Mouse (Mus musculus) embryonic facial prominence, embryonic 13.5 days (tissue): Measurements from ENCODE around the gene Tm9sf4. TPM values are rescaled to one million over a fixed set of nuclear protein-coding genes. Genes with fewer than 3 reads are reported as not detected.
A peak's percentile ranks its signal among the peaks of the same experiment; 100 is the strongest.

Source experiments
- ATAC-seq: fragments of 200-750 bp; cut with Nextera tagmentation; 2 replicates; pipeline ENCODE4 v1.8.0; 2017; ENCODE audit warnings: low read depth; ENCODE audit not compliant: insufficient number of reproducible peaks, insufficient read depth, low FRiP score, low TSS enrichment
- H3K27ac ChIP-seq: fragments of 300-500 bp; sonication (generic); 2 replicates; pipeline ENCODE4 v1.5.1; 2015; ENCODE audit warnings: moderate library complexity, mild to moderate bottlenecking, inconsistent platforms
- H3K27me3 ChIP-seq: fragments of 300-500 bp; sonication (generic); 2 replicates; pipeline ENCODE4 v1.6.1; 2015; ENCODE audit warnings: mild to moderate bottlenecking, inconsistent platforms
- H3K36me3 ChIP-seq: fragments of 300-500 bp; sonication (generic); 2 replicates; pipeline ENCODE4 v1.6.1; 2015; ENCODE audit warnings: mild to moderate bottlenecking, inconsistent platforms
- H3K4me1 ChIP-seq: fragments of 300-500 bp; sonication (generic); 2 replicates; pipeline ENCODE4 v1.6.1; 2015; ENCODE audit warnings: inconsistent platforms
- H3K4me2 ChIP-seq: fragments of 300-500 bp; sonication (generic); 2 replicates; pipeline ENCODE4 v1.6.1; 2015; ENCODE audit warnings: moderate library complexity, mild to moderate bottlenecking, inconsistent platforms
- H3K4me3 ChIP-seq: fragments of 300-500 bp; sonication (generic); 2 replicates; pipeline ENCODE4 v1.5.1; 2015; ENCODE audit warnings: mild to moderate bottlenecking, inconsistent platforms
- H3K9ac ChIP-seq: fragments of 300-500 bp; sonication (generic); 2 replicates; pipeline ENCODE4 v1.6.1; 2015; ENCODE audit warnings: mild to moderate bottlenecking, inconsistent platforms
- H3K9me3 ChIP-seq: fragments of 300-500 bp; sonication (generic); 2 replicates; pipeline ENCODE4 v1.6.1; 2016; ENCODE audit warnings: inconsistent platforms
- WGBS: fragments of 180-500 bp; shearing (Covaris S2); methylation state at CpG from one replicate; pipeline ENCODE4 v1.1.7; 2015; ENCODE audit warnings: mixed read lengths; 5-methylcytosine and 5-hydroxymethylcytosine counted together
- polyA plus RNA-seq: library from polyadenylated mRNA; unstranded; fragments of >200 nt; fragmentation: Nextera tagmentation; extraction: Ambion mirVana; gene quantifications from 2 replicates; pipeline ENCODE4 v1.2.1, GENCODE M21; 2015

Tm9sf4 gene
- polyA plus RNA-seq, 1 experiment from 2014 or later = 85.7 TPM

- H3K9ac ChIP-seq = no peak overlapping the region
- no peaks in the 10 kb centered on the region for H3K27me3 ChIP-seq
- no peak overlapping the region for H3K27ac ChIP-seq
- H3K36me3 ChIP-seq = peaks cover 14% of the 10 kb centered on the region
- no peak for ATAC-seq
- H3K4me3 ChIP-seq = no peak overlapping the region
- H3K4me2 ChIP-seq = no peak overlapping the region
- WGBS = 90% methylated on average over 10 of the region's 10 CpGs
- H3K9me3 ChIP-seq = no peaks in the 10 kb centered on the region
- 0 out of 2 replicates have a peak, but pooled peaks cover 4% of the 10 kb centered on the region for H3K4me1 ChIP-seq
These were observed 56.8 kb downstream of the Tm9sf4 start for GRCm38 (mm10) chr2:153217826-153218340.

GRCm38 (mm10) chr2:153218516-153218915 is 57.4 kb downstream of the Tm9sf4 start:
- Histone ChIP-seq H3K9me3 (no peaks in the 10 kb centered on the region), H3K9ac (no peak overlapping the region), H3K4me2 (no peak overlapping the region), H3K36me3 (peaks cover 14% of the 10 kb centered on the region), H3K4me3 (no peak overlapping the region), H3K27me3 (no peaks in the 10 kb centered on the region), H3K27ac (no peak overlapping the region), H3K4me1 (0 out of 2 replicates have a peak, but pooled peaks cover 4% of the 10 kb centered on the region)
- no peak for ATAC-seq
- 75% methylated on average over 3 of the region's 3 CpGs for WGBS

- H3K4me1 ChIP-seq = peaks cover 11% of the 10 kb centered on the region
- no peak for ATAC-seq
- no peak overlapping the region for H3K4me3 ChIP-seq
- no peaks in the 10 kb centered on the region for H3K27me3 ChIP-seq
- H3K4me2 ChIP-seq = no peak overlapping the region
- H3K9me3 ChIP-seq = no peaks in the 10 kb centered on the region
- WGBS = 88% methylated on average over 4 of the region's 4 CpGs
- H3K9ac ChIP-seq = no peak overlapping the region
- H3K27ac ChIP-seq = no peak overlapping the region
- peaks cover 14% of the 10 kb centered on the region for H3K36me3 ChIP-seq
These were observed 60.5 kb downstream of the Tm9sf4 start for GRCm38 (mm10) chr2:153221620-153222019.

GRCm38 (mm10) chr2:153222130-153222529 is 61.0 kb downstream of the Tm9sf4 start:
- Histone ChIP-seq H3K27ac (no peak overlapping the region), H3K9ac (no peak overlapping the region), H3K9me3 (no peaks in the 10 kb centered on the region), H3K4me2 (no peak overlapping the region), H3K4me3 (no peak overlapping the region), H3K27me3 (no peaks in the 10 kb centered on the region), H3K4me1 (peaks cover 11% of the 10 kb centered on the region), H3K36me3 (peaks cover 18% of the 10 kb centered on the region)
- ATAC-seq = no peak

GRCm38 (mm10) chr2:153222566-153222965 is 61.5 kb downstream of the Tm9sf4 start:
- Histone ChIP-seq H3K36me3 (peaks cover 18% of the 10 kb centered on the region), H3K4me3 (no peak overlapping the region), H3K4me1 (peaks cover 11% of the 10 kb centered on the region), H3K27ac (no peak overlapping the region), H3K27me3 (no peaks in the 10 kb centered on the region), H3K4me2 (no peak overlapping the region), H3K9ac (no peak overlapping the region), H3K9me3 (no peaks in the 10 kb centered on the region)
- ATAC-seq = no peak
- 94% methylated on average over 2 of the region's 2 CpGs for WGBS

GRCm38 (mm10) chr2:153224946-153225594 is 64.0 kb downstream of the Tm9sf4 start, which contains the start of gene Tspyl3:
Gene Tspyl3, minus strand, starts transcription at chr2:153225441.
- Histone ChIP-seq H3K9ac (peak within 1 kb of the TSS; percentile 88), H3K9me3 (no peaks in the 10 kb centered on the region), H3K4me1 (peaks cover 11% of the 10 kb centered on the region), H3K27me3 (no peaks in the 10 kb centered on the region), H3K4me2 (peak within 1 kb of the TSS; percentile 78), H3K36me3 (peaks cover 39% of the 10 kb centered on the region), H3K4me3 (peak within 1 kb of the TSS; percentile 71), H3K27ac (peak within 1 kb of the TSS; percentile 87)
- WGBS = 2% methylated on average over 31 of the region's 31 CpGs
- ATAC-seq = peak; percentile 69

- H3K9ac ChIP-seq = peak overlapping the region; percentile 88
- no peak for ATAC-seq
- 7% methylated on average over 3 of the region's 3 CpGs for WGBS
These were observed 64.5 kb downstream of the Tm9sf4 start for GRCm38 (mm10) chr2:153225595-153225953.

GRCm38 (mm10) chr2:153227959-153228358 is 66.9 kb downstream of the Tm9sf4 start:
- ATAC-seq = no peak
- H3K36me3 ChIP-seq = peaks cover 53% of the 10 kb centered on the region
- WGBS = 91% methylated on average over 4 of the region's 4 CpGs

More at GRCm38 (mm10) chr2:153225595-153225953, 64.5 kb downstream of the Tm9sf4 start:
- H3K36me3 ChIP-seq = peaks cover 44% of the 10 kb centered on the region
- no peaks in the 10 kb centered on the region for H3K27me3 ChIP-seq
- peak overlapping the region; percentile 87 for H3K27ac ChIP-seq
- peak overlapping the region; percentile 78 for H3K4me2 ChIP-seq
- peak overlapping the region; percentile 71 for H3K4me3 ChIP-seq
- H3K4me1 ChIP-seq = peaks cover 11% of the 10 kb centered on the region
- no peaks in the 10 kb centered on the region for H3K9me3 ChIP-seq

GRCm38 (mm10) chr2:153228523-153228922 is 67.4 kb downstream of the Tm9sf4 start:
- no peak for ATAC-seq
- Histone ChIP-seq H3K36me3 (peaks cover 58% of the 10 kb centered on the region), H3K9ac (no peak overlapping the region), H3K27ac (no peak overlapping the region), H3K27me3 (no peaks in the 10 kb centered on the region), H3K4me3 (no peak overlapping the region), H3K9me3 (no peaks in the 10 kb centered on the region), H3K4me2 (no peak overlapping the region), H3K4me1 (peaks cover 11% of the 10 kb centered on the region)
- WGBS = 85% methylated on average over 5 of the region's 5 CpGs

More at GRCm38 (mm10) chr2:153227959-153228358, 66.9 kb downstream of the Tm9sf4 start:
- H3K4me3 ChIP-seq = no peak overlapping the region
- H3K4me1 ChIP-seq = peaks cover 11% of the 10 kb centered on the region
- H3K27ac ChIP-seq = no peak overlapping the region
- H3K9me3 ChIP-seq = no peaks in the 10 kb centered on the region
- H3K9ac ChIP-seq = no peak overlapping the region
- H3K4me2 ChIP-seq = no peak overlapping the region
- H3K27me3 ChIP-seq = no peaks in the 10 kb centered on the region

GRCm38 (mm10) chr2:153237193-153237592 is 76.1 kb downstream of the Tm9sf4 start:
- H3K4me3 ChIP-seq = no peak overlapping the region
- ATAC-seq = no peak
- H3K27ac ChIP-seq = peak overlapping the region; percentile 65; the same call in 1 of the 2 replicates
- no peak overlapping the region for H3K9ac ChIP-seq
- no peaks in the 10 kb centered on the region for H3K27me3 ChIP-seq
- H3K4me2 ChIP-seq = no peak overlapping the region
- no peaks in the 10 kb centered on the region for H3K9me3 ChIP-seq
- WGBS = 76% methylated on average over 4 of the region's 4 CpGs
- peaks cover 35% of the 10 kb centered on the region for H3K4me1 ChIP-seq
- H3K36me3 ChIP-seq = peaks cover 46% of the 10 kb centered on the region

- H3K9me3 ChIP-seq = no peaks in the 10 kb centered on the region
- no peak for ATAC-seq
- H3K27me3 ChIP-seq = no peaks in the 10 kb centered on the region
- H3K4me1 ChIP-seq = peaks cover 42% of the 10 kb centered on the region
- H3K4me3 ChIP-seq = no peak overlapping the region; the same call in 1 of the 2 replicates
- peak overlapping the region; percentile 65 for H3K27ac ChIP-seq
- peak overlapping the region; percentile 28 for H3K4me2 ChIP-seq
- H3K9ac ChIP-seq = peak overlapping the region; percentile 98; the same call in 1 of the 2 replicates
- peaks cover 40% of the 10 kb centered on the region for H3K36me3 ChIP-seq
- 62% methylated on average over 4 of the region's 4 CpGs for WGBS
These were observed 76.8 kb downstream of the Tm9sf4 start for GRCm38 (mm10) chr2:153237891-153238290.

GRCm38 (mm10) chr2:153238406-153238805 is 77.3 kb downstream of the Tm9sf4 start:
- Histone ChIP-seq H3K27ac (peak overlapping the region; percentile 65), H3K9me3 (no peaks in the 10 kb centered on the region), H3K27me3 (no peaks in the 10 kb centered on the region), H3K36me3 (peaks cover 35% of the 10 kb centered on the region), H3K4me2 (peak overlapping the region; percentile 93), H3K9ac (peak overlapping the region; percentile 98; the same call in 1 of the 2 replicates), H3K4me1 (peaks cover 42% of the 10 kb centered on the region), H3K4me3 (peak overlapping the region; percentile 98)
- WGBS = 69% methylated on average over 2 of the region's 2 CpGs
- ATAC-seq = no peak
